ENCODE assay signal across 31 mouse cellular contexts in the genomic region with DNA sequence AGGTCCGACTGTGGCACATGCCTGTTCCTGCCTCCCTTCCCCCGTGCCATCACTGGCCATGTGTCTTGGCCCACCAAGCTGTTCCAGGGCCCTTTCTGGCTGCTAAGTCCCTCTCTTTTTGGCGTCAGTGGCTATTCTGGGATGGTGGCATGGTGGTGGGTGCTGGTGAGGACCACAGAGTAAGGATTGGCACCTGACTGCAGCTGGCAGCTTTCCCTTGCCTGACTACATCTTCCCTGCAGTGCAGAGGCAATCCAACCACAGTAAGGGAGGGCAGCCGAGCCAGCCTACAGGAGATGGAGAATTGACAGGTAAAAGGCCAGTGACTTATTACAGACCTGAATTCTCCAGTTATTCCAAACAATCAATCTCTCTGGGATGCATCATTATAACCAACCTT. TPM values are rescaled to one million over a fixed set of nuclear protein-coding genes. Genes with fewer than 3 reads are reported as not detected.
"Had no signal": no experiment of that assay in that cellular context is flagged by ENCODE, and none has a peak within 500 bp of the region (broad histone marks: within the 10 kb centered on the region; RNA-seq: fewer than 3 reads in every experiment).

No protein-coding gene starts in this region.

- H3K9me3 ChIP-seq: heart, embryonic 10.5 days; heart, embryonic 12.5 days; intestine, embryonic 15.5 days; limb, embryonic 10.5 days; limb, embryonic 12.5 days; liver, embryonic 13.5 days; liver, embryonic 15.5 days had no signal

- H3K4me1 ChIP-seq: limb, embryonic 12.5 days; liver, embryonic 13.5 days; liver, embryonic 15.5 days had no signal

- H3K27ac ChIP-seq: gastrocnemius, adult 2 months; heart, embryonic 10.5 days; hindbrain, embryonic 14.5 days; intestine, embryonic 15.5 days; layer of hippocampus, adult 2 months; left cerebral cortex, adult 2 months; limb, embryonic 10.5 days; limb, embryonic 12.5 days; liver, embryonic 13.5 days; liver, embryonic 15.5 days had no signal

- H3K4me2 ChIP-seq: heart, embryonic 12.5 days; hindbrain, embryonic 14.5 days; intestine, embryonic 15.5 days; limb, embryonic 12.5 days; liver, embryonic 11.5 days; liver, embryonic 13.5 days; liver, embryonic 15.5 days had no signal

- DNase-seq: gastrocnemius, adult 2 months; gastrocnemius, postnatal 10 days; gastrocnemius, postnatal 25 days; heart, adult 18-20 months; heart, postnatal 10 days; heart, postnatal 4 days; kidney, adult 2 months; kidney, adult 9 months; kidney, postnatal 10 days; kidney, postnatal 25 days; kidney, postnatal 4 days; liver; liver, embryonic 13.5 days; liver, postnatal 0 days had no signal

- ATAC-seq: hindbrain, embryonic 16.5 days; inflammation-experienced regulatory T-cells, adult 6 months; intestine, embryonic 15.5 days; intestine, postnatal 0 days; liver, postnatal 0 days had no signal

- H3K4me3 ChIP-seq: gastrocnemius, adult 2 months; heart, embryonic 10.5 days; heart, embryonic 12.5 days; intestine, embryonic 15.5 days; layer of hippocampus, adult 2 months; left cerebral cortex, adult 2 months; limb, embryonic 10.5 days; limb, embryonic 12.5 days; liver, embryonic 13.5 days; liver, embryonic 15.5 days had no signal

- H3K27me3 ChIP-seq: intestine, embryonic 15.5 days; liver, embryonic 13.5 days; liver, embryonic 15.5 days had no signal

- H3K9ac ChIP-seq: heart, embryonic 12.5 days; hindbrain, embryonic 14.5 days; intestine, embryonic 15.5 days; limb, embryonic 12.5 days; liver, embryonic 13.5 days; liver, embryonic 15.5 days; liver, postnatal 0 days had no signal

- H3K36me3 ChIP-seq: heart, embryonic 10.5 days; heart, embryonic 12.5 days; intestine, embryonic 15.5 days; limb, embryonic 10.5 days; limb, embryonic 12.5 days; liver, embryonic 13.5 days; liver, embryonic 15.5 days had no signal

RNA-seq across cellular contexts. Expression of gene Gm10803, which starts 45.1 kb away (rescaled TPM):
- polyA plus RNA-seq: heart, embryonic 10.5 days; heart, embryonic 12.5 days; heart, embryonic 14.5 days; heart, embryonic 16.5 days; hindbrain, embryonic 11.5 days; hindbrain, embryonic 14.5 days; hindbrain, embryonic 16.5 days; inflammation-experienced regulatory T-cells, adult 6 months; intestine, embryonic 15.5 days; intestine, postnatal 0 days; kidney, adult 2 months; kidney, embryonic 16.5 days; limb, embryonic 10.5 days; limb, embryonic 12.5 days; liver, embryonic 11.5 days; liver, embryonic 13.5 days; liver, embryonic 15.5 days; liver, postnatal 0 days had no signal
